Mouse (Mus musculus): ENCODE results near the gene Rgs4. TPM values are rescaled to one million over a fixed set of nuclear protein-coding genes. Genes with fewer than 3 reads are reported as not detected.

Gene Rgs4
- total RNA-seq, 2 experiments from 2014 or later: 6.1 TPM

DNA sequence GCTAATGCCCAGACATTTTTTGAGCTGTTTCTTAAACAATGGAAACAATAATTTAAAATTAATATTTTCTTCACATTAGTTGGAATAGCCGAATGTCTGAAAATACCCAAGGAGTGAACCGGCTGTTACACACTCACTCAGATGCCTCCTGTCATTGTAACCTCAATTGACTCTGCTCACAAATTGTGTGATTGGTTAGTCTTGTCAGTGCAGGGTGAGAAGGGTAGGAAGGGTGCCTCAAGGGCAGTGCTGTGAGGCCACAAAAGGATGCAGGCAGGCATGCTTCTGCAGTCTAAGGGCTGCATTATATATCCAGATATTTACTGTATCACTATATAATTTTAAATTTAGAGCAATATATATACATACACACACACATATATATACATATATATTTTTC, 54.4 kb downstream of the Rgs4 start:
- intact Hi-C loops (cut with DNase I): no loop called here
- DNase-seq: no peak

Other genes with a start within 250 kb of the Rgs4 start
- under 1 TPM; 0.69 to 0.76 TPM for gene Nuf2, start 216.2 kb downstream of the Rgs4 start, total RNA-seq (2021)
- 100 to 1,000 TPM; 158 to 167 TPM for gene Rgs5, start 92.1 kb downstream of the Rgs4 start, total RNA-seq (2021)
- gene Ccdc190, start 181.0 kb upstream of the Rgs4 start, total RNA-seq (2021): not detected
- 1 to 10 TPM; 2.9 to 4.1 TPM for gene Hsd17b7, start 221.6 kb upstream of the Rgs4 start, total RNA-seq (2021)